Mouse (Mus musculus) small intestine, adult 2 months (tissue): ENCODE results near the gene Znrf2.

Experiments used
- CTCF ChIP-seq: fragments of 200-500 bp; IDR thresholded peaks from 2 replicates; pipeline ENCODE4 v1.5.1; 2012; ENCODE audit warnings: low read depth, mild to moderate bottlenecking, control low read depth, inconsistent platforms, low read length, moderate library complexity, mixed read lengths; ENCODE audit not compliant: insufficient replicate concordance, insufficient read length; ENCODE audit errors: extremely low read depth
- POLR2A ChIP-seq: fragments of 200-500 bp; IDR thresholded peaks from 2 replicates; pipeline ENCODE4 v1.6.1; 2012; ENCODE audit warnings: low read depth, mild to moderate bottlenecking, control low read depth, inconsistent platforms, low read length, moderate library complexity

DNA sequence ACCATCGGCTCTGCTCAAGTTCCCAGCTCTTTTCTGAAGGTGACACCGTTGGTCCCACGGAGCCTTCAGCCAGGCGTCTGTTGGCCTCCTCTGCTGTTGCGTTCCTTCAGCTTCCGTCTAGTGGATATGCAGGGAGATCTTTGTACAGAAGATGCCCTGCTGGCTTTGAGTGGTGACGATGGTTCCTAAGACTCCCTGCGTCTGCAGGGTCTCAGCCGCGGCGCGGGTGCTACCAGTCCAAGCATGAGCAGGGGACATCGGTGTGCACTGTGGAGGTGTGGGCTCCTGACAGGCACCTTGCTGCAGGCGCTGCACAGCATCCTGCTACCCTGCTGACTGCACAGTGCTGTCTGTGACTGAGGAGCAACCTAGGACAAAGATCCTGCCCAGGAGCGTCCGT lies 107.8 kb downstream of the Znrf2 start:
- TF ChIP-seq POLR2A: no peak
- no peak for TF ChIP-seq CTCF
